Mouse (Mus musculus) kidney, embryonic 14.5 days (tissue): ENCODE results near the gene Fam163b. TPM values are rescaled to one million over a fixed set of nuclear protein-coding genes. Genes with fewer than 3 reads are reported as not detected.

Source experiments
- ATAC-seq: fragments of 200-750 bp; cut with Nextera tagmentation; 2 replicates; pipeline ENCODE4 v1.8.0; 2017; ENCODE audit warnings: moderate number of reproducible peaks, mild to moderate bottlenecking, moderate TSS enrichment, moderate library complexity; ENCODE audit not compliant: low FRiP score, low TSS enrichment
- H3K27ac ChIP-seq: fragments of 300-500 bp; sonication (generic); 2 replicates; pipeline ENCODE4 v1.5.1; 2014; ENCODE audit warnings: low read depth, mild to moderate bottlenecking, low read length, moderate library complexity, mixed read lengths
- H3K27me3 ChIP-seq: fragments of 300-500 bp; sonication (generic); 2 replicates; pipeline ENCODE4 v1.6.1; 2014; ENCODE audit warnings: mild to moderate bottlenecking, low read length; ENCODE audit not compliant: control insufficient read depth, insufficient read depth
- H3K36me3 ChIP-seq: fragments of 300-500 bp; sonication (generic); 2 replicates; pipeline ENCODE4 v1.6.1; 2014; ENCODE audit warnings: low read length, mixed read lengths; ENCODE audit not compliant: control insufficient read depth, insufficient read depth
- H3K4me1 ChIP-seq: fragments of 300-500 bp; sonication (generic); 2 replicates; pipeline ENCODE4 v1.6.1; 2014; ENCODE audit warnings: low read length, mixed read lengths; ENCODE audit not compliant: control insufficient read depth, insufficient read depth
- H3K4me2 ChIP-seq: fragments of 300-500 bp; sonication (generic); replicated peaks from 2 replicates; pipeline ENCODE4 v1.6.1; 2014; ENCODE audit warnings: low read depth, mild to moderate bottlenecking, low read length
- H3K4me3 ChIP-seq: fragments of 300-500 bp; sonication (generic); 2 replicates; pipeline ENCODE4 v1.5.1; 2014; ENCODE audit warnings: mild to moderate bottlenecking, low read length
- H3K9ac ChIP-seq: fragments of 300-500 bp; sonication (generic); 2 replicates; pipeline ENCODE4 v1.6.1; 2014; ENCODE audit warnings: low read depth, mild to moderate bottlenecking, low read length, moderate library complexity
- H3K9me3 ChIP-seq: fragments of 300-500 bp; sonication (generic); 2 replicates; pipeline ENCODE4 v1.6.1; 2016; ENCODE audit warnings: low read length; ENCODE audit not compliant: control insufficient read depth
- WGBS: fragments of 180-500 bp; shearing (Covaris S2); extraction: QIAGEN DNeasy Blood & Tissue Kit; methylation state at CpG from one replicate; pipeline ENCODE4 v1.1.7; 2014; 5-methylcytosine and 5-hydroxymethylcytosine counted together
- polyA plus RNA-seq: library from polyadenylated mRNA; unstranded; fragments of >200 nt; fragmentation: Nextera tagmentation; extraction: Ambion mirVana; gene quantifications from 2 replicates; pipeline ENCODE4 v1.2.1, GENCODE M21; 2014

The Fam163b gene
- polyA plus RNA-seq, 1 experiment from 2014 or later: not detected

DNA sequence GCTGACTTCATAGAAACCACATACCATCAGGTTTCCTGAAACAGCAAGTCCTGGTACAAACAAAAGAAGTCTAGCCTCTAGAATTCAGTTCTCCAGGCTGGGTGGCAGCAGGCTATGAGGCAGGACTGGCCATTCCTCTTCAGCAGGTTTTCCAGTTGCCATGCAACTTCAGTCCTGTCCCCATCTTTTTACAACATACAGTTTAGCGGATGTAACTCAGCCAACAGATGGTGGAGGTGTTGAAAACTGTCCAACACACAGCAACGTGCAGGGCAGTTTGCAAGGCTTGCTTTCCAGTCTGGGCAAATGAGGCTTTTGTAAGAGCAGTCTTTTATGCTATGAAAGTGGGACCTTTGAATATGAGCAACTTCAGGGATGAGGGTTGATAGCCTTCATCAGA is 2.7 kb upstream of the Fam163b start:
- Histone ChIP-seq H3K4me2 (no peak overlapping the region), H3K4me3 (no peak overlapping the region), H3K27me3 (peaks cover 17% of the 10 kb centered on the region), H3K27ac (no peak overlapping the region), H3K36me3 (no peaks in the 10 kb centered on the region), H3K4me1 (0 out of 2 replicates have a peak, but pooled peaks cover 5% of the 10 kb centered on the region), H3K9ac (no peak overlapping the region), H3K9me3 (no peaks in the 10 kb centered on the region)
- WGBS: 61% methylated on average over 2 of the region's 2 CpGs
- ATAC-seq: no peak

DNA sequence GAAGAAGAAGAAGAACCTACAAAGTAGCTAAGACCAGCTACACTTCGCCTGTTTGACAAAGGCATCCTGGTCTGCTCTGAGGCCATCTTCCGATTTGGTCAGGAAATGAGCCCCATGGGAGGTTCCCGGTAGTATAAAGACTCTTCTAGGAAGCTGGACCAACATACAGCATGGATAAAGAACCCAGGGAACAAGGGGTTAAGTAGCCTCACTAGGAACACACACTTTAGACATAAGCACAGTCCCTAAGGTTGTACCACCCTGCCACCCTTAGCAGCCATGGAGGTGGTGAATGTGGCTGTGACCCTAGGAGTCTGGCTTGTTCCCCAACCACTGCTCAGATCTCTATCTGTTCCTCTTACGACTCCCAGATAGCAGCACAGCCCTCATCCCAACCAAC is 3.9 kb downstream of the Fam163b start:
- no peak overlapping the region for H3K27ac ChIP-seq
- H3K9ac ChIP-seq: no peak overlapping the region
- H3K36me3 ChIP-seq: no peaks in the 10 kb centered on the region
- H3K4me3 ChIP-seq: no peak overlapping the region
- 0 out of 2 replicates have a peak, but pooled peaks cover 2% of the 10 kb centered on the region for H3K4me1 ChIP-seq
- H3K4me2 ChIP-seq: no peak overlapping the region
- 55% methylated on average over 4 of the region's 4 CpGs for WGBS
- no peaks in the 10 kb centered on the region for H3K9me3 ChIP-seq
- ATAC-seq: no peak
- H3K27me3 ChIP-seq: peaks cover 17% of the 10 kb centered on the region

DNA sequence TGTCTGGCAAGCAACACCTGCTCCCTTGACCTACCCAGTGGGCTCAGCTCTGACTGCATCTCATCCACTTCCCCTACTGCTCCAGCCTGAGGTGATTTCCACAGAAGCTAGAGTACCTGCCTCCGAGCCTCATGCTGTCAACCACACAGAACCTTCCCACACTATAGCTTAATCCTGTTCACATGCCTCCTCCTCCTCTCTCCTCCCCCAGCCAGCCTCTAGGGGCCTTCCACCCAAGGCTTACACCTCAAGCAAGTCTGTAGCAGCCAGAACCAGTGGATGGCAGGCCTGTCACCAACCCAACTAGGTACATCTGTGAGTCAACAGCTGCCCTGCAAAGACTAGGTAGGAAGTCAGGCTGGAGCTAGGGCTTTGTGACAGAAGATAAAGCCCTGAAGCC is 5.5 kb downstream of the Fam163b start:
- no peaks in the 10 kb centered on the region for H3K36me3 ChIP-seq
- 86% methylated on average over 1 of the region's 1 CpGs for WGBS
- ATAC-seq: no peak
- no peaks in the 10 kb centered on the region for H3K4me1 ChIP-seq
- peaks cover 14% of the 10 kb centered on the region for H3K27me3 ChIP-seq
- H3K9me3 ChIP-seq: no peaks in the 10 kb centered on the region
- H3K9ac ChIP-seq: no peak overlapping the region
- no peak overlapping the region for H3K27ac ChIP-seq
- no peak overlapping the region for H3K4me2 ChIP-seq
- no peak overlapping the region for H3K4me3 ChIP-seq

DNA sequence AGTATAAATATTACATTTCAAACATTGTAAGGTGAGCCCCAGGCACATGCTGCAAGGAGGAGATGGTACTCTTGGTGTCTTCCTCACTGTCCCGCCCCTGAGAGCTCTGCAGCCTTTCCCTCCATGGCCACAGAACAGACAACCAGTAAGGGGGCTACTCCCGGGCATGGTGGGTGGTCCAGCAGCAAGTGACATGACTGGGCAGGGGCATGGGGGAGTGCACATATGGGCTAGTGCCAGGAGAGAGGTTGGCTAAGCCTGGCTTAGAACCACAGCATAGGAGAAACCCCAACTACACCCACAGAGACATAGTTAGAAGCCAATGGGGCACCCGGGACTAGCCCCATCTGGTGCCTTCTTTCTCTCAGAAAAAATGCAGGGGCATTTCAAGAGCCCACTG is 6.0 kb downstream of the Fam163b start:
- H3K4me2 ChIP-seq: no peak overlapping the region
- H3K27ac ChIP-seq: no peak overlapping the region
- no peak for ATAC-seq
- WGBS: 76% methylated on average over 3 of the region's 3 CpGs
- no peak overlapping the region for H3K4me3 ChIP-seq
- H3K4me1 ChIP-seq: no peaks in the 10 kb centered on the region
- no peak overlapping the region for H3K9ac ChIP-seq
- H3K27me3 ChIP-seq: peaks cover 10% of the 10 kb centered on the region; the same call in 1 of the 2 replicates
- H3K9me3 ChIP-seq: no peaks in the 10 kb centered on the region
- H3K36me3 ChIP-seq: no peaks in the 10 kb centered on the region

DNA sequence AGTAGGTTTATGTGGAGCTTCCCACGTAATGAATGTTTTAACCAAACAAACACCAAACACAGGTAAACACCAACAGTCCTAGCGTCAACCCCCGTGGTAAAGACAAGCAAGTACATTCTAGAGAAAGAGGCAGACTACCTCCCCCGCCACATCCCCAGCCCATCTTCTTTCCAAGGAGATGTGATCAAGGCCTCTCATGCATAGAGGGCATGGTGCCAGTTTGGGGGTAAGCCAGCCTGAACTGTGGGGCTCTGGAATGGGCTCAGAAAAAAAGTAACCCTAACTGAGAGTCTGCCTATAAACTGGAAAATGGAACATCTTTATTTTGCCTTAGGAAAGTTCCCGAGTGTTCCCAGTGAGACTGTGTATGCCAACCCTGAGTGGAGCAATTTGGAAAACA is 6.4 kb downstream of the Fam163b start:
- Histone ChIP-seq H3K27me3 (peaks cover 7% of the 10 kb centered on the region; the same call in 1 of the 2 replicates), H3K9me3 (no peaks in the 10 kb centered on the region), H3K4me2 (no peak overlapping the region), H3K4me3 (no peak overlapping the region), H3K4me1 (no peaks in the 10 kb centered on the region), H3K9ac (no peak overlapping the region), H3K36me3 (no peaks in the 10 kb centered on the region), H3K27ac (no peak overlapping the region)
- 84% methylated on average over 5 of the region's 5 CpGs for WGBS
- no peak for ATAC-seq

DNA sequence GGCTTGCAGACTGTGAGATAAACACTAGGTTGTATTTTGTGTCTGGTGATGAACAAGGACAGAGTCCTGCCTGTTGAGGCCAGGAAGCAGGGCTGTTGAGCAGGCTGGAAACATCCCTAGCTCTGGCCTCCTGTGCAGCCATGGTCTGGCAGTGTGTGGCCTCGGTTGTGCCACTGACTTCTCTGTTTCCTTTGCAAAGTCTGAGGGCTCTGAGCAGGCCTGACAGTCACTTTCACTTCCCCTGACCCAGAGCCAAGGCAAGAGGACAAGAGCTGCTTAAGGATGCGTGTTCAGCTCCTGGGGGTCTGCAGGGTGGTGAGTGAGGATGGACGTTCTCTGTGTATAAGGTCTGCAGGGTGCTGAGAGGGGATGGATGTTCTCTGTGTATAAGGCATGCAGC is 13.3 kb downstream of the Fam163b start:
- WGBS: 67% methylated on average over 3 of the region's 3 CpGs
- Histone ChIP-seq H3K27me3 (0 out of 2 replicates have a peak, but pooled peaks cover 3% of the 10 kb centered on the region), H3K27ac (no peak overlapping the region), H3K4me2 (no peak overlapping the region), H3K9me3 (no peaks in the 10 kb centered on the region), H3K4me3 (no peak overlapping the region), H3K4me1 (no peaks in the 10 kb centered on the region), H3K9ac (no peak overlapping the region), H3K36me3 (no peaks in the 10 kb centered on the region)
- ATAC-seq: no peak

DNA sequence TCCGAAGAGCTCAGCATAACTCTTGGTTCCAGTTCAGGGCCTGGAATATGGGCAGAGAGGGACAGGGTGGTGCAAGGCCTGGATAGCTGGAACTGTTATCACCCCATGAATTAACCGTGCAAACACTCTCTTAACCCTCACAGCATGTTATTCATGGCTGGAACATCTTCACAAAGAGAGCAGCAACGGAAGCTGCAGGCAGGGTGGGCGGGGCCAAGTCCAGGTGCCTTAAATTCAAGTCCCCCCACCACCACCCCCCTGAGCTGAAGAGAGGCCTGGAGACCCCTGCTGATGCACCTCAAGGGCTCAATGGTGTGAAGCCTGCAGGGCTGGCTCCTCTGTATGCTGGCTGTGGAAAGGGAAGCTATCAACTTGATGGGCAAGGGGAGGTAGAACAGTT is 15.8 kb downstream of the Fam163b start:
- H3K4me2 ChIP-seq: no peak overlapping the region
- H3K27me3 ChIP-seq: no peaks in the 10 kb centered on the region
- 68% methylated on average over 4 of the region's 4 CpGs for WGBS
- no peak overlapping the region for H3K9ac ChIP-seq
- H3K4me3 ChIP-seq: no peak overlapping the region
- no peaks in the 10 kb centered on the region for H3K9me3 ChIP-seq
- H3K4me1 ChIP-seq: no peaks in the 10 kb centered on the region; the same call in 1 of the 2 replicates
- no peaks in the 10 kb centered on the region for H3K36me3 ChIP-seq
- H3K27ac ChIP-seq: no peak overlapping the region
- no peak for ATAC-seq

DNA sequence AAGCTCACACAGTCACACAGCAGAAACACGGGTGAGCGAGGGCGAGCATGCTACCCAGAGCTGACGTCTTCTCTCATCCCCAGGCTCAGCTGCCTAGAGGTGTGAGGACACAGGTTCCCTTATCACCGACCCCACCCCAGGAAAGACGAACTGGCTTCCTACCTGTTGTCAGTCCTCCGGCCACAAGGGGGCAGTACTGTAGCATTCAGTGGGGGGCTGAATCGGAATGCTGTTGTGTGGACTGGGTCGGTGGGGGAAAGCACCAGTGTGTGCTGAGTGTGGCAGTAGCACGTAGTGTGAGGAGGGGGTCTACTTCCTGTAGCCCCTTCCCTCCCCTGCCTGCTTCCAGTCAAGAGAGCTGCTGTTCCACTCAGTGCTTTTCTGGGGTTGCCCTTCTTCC is 16.3 kb downstream of the Fam163b start:
- no peak overlapping the region for H3K27ac ChIP-seq
- no peak overlapping the region for H3K9ac ChIP-seq
- no peaks in the 10 kb centered on the region; the same call in 1 of the 2 replicates for H3K4me1 ChIP-seq
- H3K36me3 ChIP-seq: no peaks in the 10 kb centered on the region
- ATAC-seq: no peak
- H3K27me3 ChIP-seq: no peaks in the 10 kb centered on the region
- H3K4me3 ChIP-seq: no peak overlapping the region
- H3K4me2 ChIP-seq: no peak overlapping the region
- 49% methylated on average over 10 of the region's 10 CpGs for WGBS
- H3K9me3 ChIP-seq: no peaks in the 10 kb centered on the region

DNA sequence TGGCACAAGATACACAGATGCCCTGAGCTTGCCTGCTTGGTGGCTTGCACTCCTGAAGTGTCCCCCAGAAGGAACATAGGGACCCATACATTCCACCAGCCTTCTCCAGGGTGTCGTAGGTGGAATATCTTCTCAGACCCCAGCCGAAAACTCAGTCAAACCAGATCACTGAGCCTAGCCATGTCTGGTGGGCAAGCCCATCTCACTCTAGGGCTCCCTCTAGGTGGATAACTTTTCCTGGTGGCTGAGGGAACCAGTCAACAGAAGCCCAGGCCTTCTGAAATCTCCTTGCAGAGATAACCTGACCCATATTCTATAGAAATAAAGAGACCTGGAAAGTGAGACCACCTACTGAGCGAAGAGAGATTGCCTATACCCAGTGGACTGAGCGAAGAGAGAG is 19.2 kb downstream of the Fam163b start:
- Histone ChIP-seq H3K9me3 (no peaks in the 10 kb centered on the region), H3K4me1 (no peaks in the 10 kb centered on the region; the same call in 1 of the 2 replicates), H3K9ac (no peak overlapping the region), H3K4me2 (no peak overlapping the region), H3K36me3 (no peaks in the 10 kb centered on the region), H3K27ac (no peak overlapping the region), H3K4me3 (no peak overlapping the region), H3K27me3 (no peaks in the 10 kb centered on the region)
- WGBS: 85% methylated on average over 4 of the region's 4 CpGs
- ATAC-seq: no peak
